Mouse (Mus musculus): ENCODE measurements around the gene Jazf1. TPM values are rescaled to one million over a fixed set of nuclear protein-coding genes. Genes with fewer than 3 reads are reported as not detected.

Jazf1 gene
- polyA plus RNA-seq, 1 experiment from 2014 or later, result 13.9 TPM

DNA sequence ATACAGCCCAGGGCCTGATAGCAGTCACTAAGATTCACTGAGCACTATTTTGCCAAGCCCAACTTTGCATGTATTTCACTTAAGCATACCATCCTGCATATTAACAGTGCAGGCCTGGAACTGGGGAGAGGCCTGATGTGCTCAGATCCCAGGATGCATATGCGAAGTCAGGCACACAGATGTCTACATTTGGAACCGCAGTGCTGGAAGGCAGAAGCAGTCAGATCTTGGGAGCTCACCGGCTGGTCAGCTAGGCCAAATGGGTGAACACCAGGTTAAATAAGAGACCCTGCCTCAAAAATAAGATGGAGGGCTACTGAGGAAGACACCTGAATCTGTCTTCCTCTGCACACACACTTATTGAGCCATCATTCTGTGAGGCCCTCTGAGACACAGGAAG, 113.6 kb downstream of the Jazf1 start:
- Histone ChIP-seq H3K27ac (peak overlapping the region; percentile 26; the same call in 1 of the 2 replicates), H3K9me3 (replicated peaks) (no peaks in the 10 kb centered on the region), H3K4me3 (no peak overlapping the region), H3K4me2 (no peak overlapping the region), H3K36me3 (no peaks in the 10 kb centered on the region), H3K9ac (no peak overlapping the region), H3K4me1 (replicated peaks) (peaks cover 30% of the 10 kb centered on the region), H3K27me3 (no peaks in the 10 kb centered on the region)
- no peak for ATAC-seq (replicated peaks; ENCODE audit: insufficient number of reproducible peaks, insufficient read depth, low FRiP score, low read depth)
- WGBS, result 87% methylated on average over 3 of the region's 3 CpGs

DNA sequence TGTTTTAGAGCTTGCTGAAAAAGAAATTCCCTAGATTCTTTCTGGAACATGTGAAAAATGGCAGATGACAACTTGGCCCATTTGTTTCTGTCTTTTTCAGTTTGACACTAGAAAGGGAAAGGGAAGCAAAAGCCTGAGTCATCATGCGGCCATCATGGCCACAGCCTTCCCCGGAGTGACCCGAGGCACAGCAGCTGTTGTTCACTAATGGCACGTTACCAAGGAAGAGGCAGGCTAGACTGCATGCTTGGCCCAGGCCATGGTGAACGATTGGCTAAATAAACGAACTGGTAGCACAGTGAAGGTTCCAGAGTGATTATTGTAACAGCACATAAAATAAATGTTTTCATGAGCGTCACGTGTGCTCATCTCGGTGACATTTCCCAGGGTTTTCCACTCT, 114.0 kb downstream of the Jazf1 start:
- no peak for ATAC-seq (replicated peaks; ENCODE audit: insufficient number of reproducible peaks, insufficient read depth, low FRiP score, low read depth)
- WGBS, result 64% methylated on average over 9 of the region's 9 CpGs
- H3K36me3 ChIP-seq, result no peaks in the 10 kb centered on the region
- no peak overlapping the region for H3K4me2 ChIP-seq
- no peak overlapping the region for H3K9ac ChIP-seq
- H3K9me3 ChIP-seq (replicated peaks), result no peaks in the 10 kb centered on the region
- no peak overlapping the region for H3K4me3 ChIP-seq
- H3K4me1 ChIP-seq (replicated peaks), result peaks cover 30% of the 10 kb centered on the region
- H3K27ac ChIP-seq, result no peak overlapping the region
- no peaks in the 10 kb centered on the region for H3K27me3 ChIP-seq

GRCm38 (mm10) chr6:52952526-52952900, 115.9 kb downstream of the Jazf1 start:
- ATAC-seq (replicated peaks; ENCODE audit: insufficient number of reproducible peaks, insufficient read depth, low FRiP score, low read depth), result no peak
- WGBS, result 69% methylated on average over 8 of the region's 8 CpGs
- H3K27me3 ChIP-seq, result no peaks in the 10 kb centered on the region
- H3K36me3 ChIP-seq, result no peaks in the 10 kb centered on the region
- peaks cover 34% of the 10 kb centered on the region for H3K4me1 ChIP-seq (replicated peaks)
- H3K27ac ChIP-seq, result no peak overlapping the region
- no peak overlapping the region for H3K4me2 ChIP-seq
- H3K9me3 ChIP-seq (replicated peaks), result no peaks in the 10 kb centered on the region
- no peak overlapping the region for H3K4me3 ChIP-seq
- no peak overlapping the region for H3K9ac ChIP-seq

DNA sequence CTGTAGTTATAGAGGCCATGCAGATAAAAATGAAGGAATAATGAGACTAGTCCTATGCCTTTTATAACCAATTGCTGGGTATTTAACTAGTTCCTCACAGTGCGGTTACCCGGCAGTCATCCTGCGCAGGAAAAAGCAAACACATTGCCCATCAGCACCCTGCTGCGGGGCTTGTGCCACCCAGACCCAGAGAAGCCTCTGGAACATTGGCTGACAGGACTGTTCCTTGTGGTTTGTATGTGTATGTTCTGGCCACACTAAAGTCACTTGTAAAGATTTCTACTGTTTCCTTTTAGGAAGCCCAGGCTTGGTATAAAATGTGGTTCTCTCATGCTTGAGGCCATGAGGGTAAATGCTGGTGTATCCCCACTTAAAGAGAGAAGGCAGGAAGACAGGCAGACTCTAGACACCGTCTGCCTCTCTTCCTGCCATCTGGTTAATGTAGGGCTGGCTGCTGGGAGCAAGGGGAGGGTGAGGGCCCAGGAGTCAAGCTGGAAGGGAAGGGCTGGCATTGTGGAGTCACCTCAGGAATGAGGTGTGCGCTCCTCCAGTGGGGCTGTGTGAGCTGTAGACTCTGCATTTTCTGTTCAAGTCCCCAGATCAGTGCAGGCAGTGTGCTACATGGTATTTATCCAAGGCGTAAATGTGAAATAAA, 116.4 kb downstream of the Jazf1 start:
- Histone ChIP-seq H3K4me3 (no peak overlapping the region), H3K27ac (no peak overlapping the region)
- no peak for ATAC-seq (replicated peaks; ENCODE audit: insufficient number of reproducible peaks, insufficient read depth, low FRiP score, low read depth)

DNA sequence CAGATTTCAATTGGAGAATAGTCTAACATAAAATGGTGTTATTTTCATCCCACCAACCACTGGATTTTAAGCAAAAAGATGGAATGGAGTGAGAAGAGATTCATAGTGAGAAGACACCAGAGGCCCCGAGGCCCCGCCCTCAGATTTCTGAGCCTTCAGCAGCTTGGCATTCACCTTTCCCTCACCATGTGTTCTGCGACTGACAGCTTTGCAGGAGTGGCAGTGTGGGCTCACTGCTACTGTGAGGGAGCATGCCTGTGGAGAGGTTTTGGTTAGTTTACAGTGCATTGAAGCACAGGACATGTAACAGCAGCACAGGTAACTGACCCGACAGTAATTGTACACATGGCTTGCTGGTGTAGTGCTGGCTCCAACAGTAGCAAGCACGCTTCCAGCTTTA, 118.1 kb downstream of the Jazf1 start:
- no peak overlapping the region for H3K4me2 ChIP-seq
- peaks cover 30% of the 10 kb centered on the region for H3K4me1 ChIP-seq (replicated peaks)
- no peaks in the 10 kb centered on the region for H3K9me3 ChIP-seq (replicated peaks)
- H3K27ac ChIP-seq, result no peak overlapping the region
- no peak overlapping the region for H3K9ac ChIP-seq
- no peaks in the 10 kb centered on the region for H3K36me3 ChIP-seq
- 59% methylated on average over 5 of the region's 5 CpGs for WGBS
- no peak for ATAC-seq (replicated peaks; ENCODE audit: insufficient number of reproducible peaks, insufficient read depth, low FRiP score, low read depth)
- no peak overlapping the region for H3K4me3 ChIP-seq
- H3K27me3 ChIP-seq, result no peaks in the 10 kb centered on the region

More for the DNA sequence above, 116.4 kb downstream of the Jazf1 start:
- Histone ChIP-seq H3K9ac (no peak overlapping the region), H3K9me3 (replicated peaks) (no peaks in the 10 kb centered on the region), H3K36me3 (no peaks in the 10 kb centered on the region), H3K27me3 (no peaks in the 10 kb centered on the region), H3K4me2 (no peak overlapping the region), H3K4me1 (replicated peaks) (peaks cover 30% of the 10 kb centered on the region)
- 70% methylated on average over 7 of the region's 7 CpGs for WGBS

- Histone ChIP-seq H3K9ac (no peak overlapping the region), H3K27ac (no peak overlapping the region), H3K4me3 (no peak overlapping the region), H3K4me1 (replicated peaks) (peaks cover 5% of the 10 kb centered on the region; the same call in 1 of the 2 replicates), H3K36me3 (no peaks in the 10 kb centered on the region), H3K9me3 (replicated peaks) (no peaks in the 10 kb centered on the region), H3K4me2 (no peak overlapping the region), H3K27me3 (no peaks in the 10 kb centered on the region)
- 37% methylated on average over 5 of the region's 5 CpGs for WGBS
- ATAC-seq (replicated peaks; ENCODE audit: insufficient number of reproducible peaks, insufficient read depth, low FRiP score, low read depth), result no peak
Measured at GRCm38 (mm10) chr6:52942534-52942933, 125.9 kb downstream of the Jazf1 start.

GRCm38 (mm10) chr6:52942101-52942500, 126.3 kb downstream of the Jazf1 start:
- H3K4me1 ChIP-seq (replicated peaks), result peaks cover 5% of the 10 kb centered on the region; the same call in 1 of the 2 replicates
- H3K36me3 ChIP-seq, result no peaks in the 10 kb centered on the region
- 73% methylated on average over 5 of the region's 5 CpGs for WGBS
- no peaks in the 10 kb centered on the region for H3K27me3 ChIP-seq
- H3K4me2 ChIP-seq, result no peak overlapping the region
- no peaks in the 10 kb centered on the region for H3K9me3 ChIP-seq (replicated peaks)
- no peak for ATAC-seq (replicated peaks; ENCODE audit: insufficient number of reproducible peaks, insufficient read depth, low FRiP score, low read depth)
- no peak overlapping the region for H3K9ac ChIP-seq
- H3K27ac ChIP-seq, result no peak overlapping the region
- H3K4me3 ChIP-seq, result no peak overlapping the region

GRCm38 (mm10) chr6:52937916-52938315, 130.5 kb downstream of the Jazf1 start:
- Histone ChIP-seq H3K4me2 (no peak overlapping the region), H3K9ac (no peak overlapping the region), H3K4me3 (no peak overlapping the region), H3K36me3 (no peaks in the 10 kb centered on the region), H3K27ac (peak overlapping the region; percentile 11; the same call in 1 of the 2 replicates), H3K4me1 (replicated peaks) (peaks cover 9% of the 10 kb centered on the region), H3K9me3 (replicated peaks) (no peaks in the 10 kb centered on the region), H3K27me3 (no peaks in the 10 kb centered on the region)
- ATAC-seq (replicated peaks; ENCODE audit: insufficient number of reproducible peaks, insufficient read depth, low FRiP score, low read depth), result no peak
- 62% methylated on average over 3 of the region's 3 CpGs for WGBS

GRCm38 (mm10) chr6:52936995-52937394, 131.4 kb downstream of the Jazf1 start:
- Histone ChIP-seq H3K9me3 (replicated peaks) (no peaks in the 10 kb centered on the region), H3K4me2 (no peak overlapping the region), H3K9ac (no peak overlapping the region), H3K4me1 (replicated peaks) (peaks cover 9% of the 10 kb centered on the region), H3K36me3 (no peaks in the 10 kb centered on the region), H3K27ac (0 out of 2 replicates have a peak overlapping the region, but pooled peaks have one; percentile 20), H3K4me3 (no peak overlapping the region), H3K27me3 (no peaks in the 10 kb centered on the region)
- ATAC-seq (replicated peaks; ENCODE audit: insufficient number of reproducible peaks, insufficient read depth, low FRiP score, low read depth), result no peak
- 29% methylated on average over 10 of the region's 10 CpGs for WGBS

- Histone ChIP-seq H3K27me3 (no peaks in the 10 kb centered on the region), H3K4me3 (no peak overlapping the region), H3K27ac (no peak overlapping the region), H3K9me3 (replicated peaks) (no peaks in the 10 kb centered on the region), H3K4me1 (replicated peaks) (peaks cover 9% of the 10 kb centered on the region), H3K36me3 (no peaks in the 10 kb centered on the region), H3K9ac (no peak overlapping the region), H3K4me2 (no peak overlapping the region)
- ATAC-seq (replicated peaks; ENCODE audit: insufficient number of reproducible peaks, insufficient read depth, low FRiP score, low read depth), result no peak
- 82% methylated on average over 6 of the region's 6 CpGs for WGBS
Measured at GRCm38 (mm10) chr6:52934021-52934420, 134.4 kb downstream of the Jazf1 start.

- Histone ChIP-seq H3K9me3 (replicated peaks) (no peaks in the 10 kb centered on the region), H3K27me3 (no peaks in the 10 kb centered on the region), H3K4me3 (no peak overlapping the region), H3K4me2 (no peak overlapping the region), H3K36me3 (no peaks in the 10 kb centered on the region), H3K4me1 (replicated peaks) (peaks cover 5% of the 10 kb centered on the region), H3K9ac (no peak overlapping the region), H3K27ac (no peak overlapping the region)
- no peak for ATAC-seq (replicated peaks; ENCODE audit: insufficient number of reproducible peaks, insufficient read depth, low FRiP score, low read depth)
- 65% methylated on average over 7 of the region's 7 CpGs for WGBS
Measured at GRCm38 (mm10) chr6:52932603-52933178, 135.7 kb downstream of the Jazf1 start.

DNA sequence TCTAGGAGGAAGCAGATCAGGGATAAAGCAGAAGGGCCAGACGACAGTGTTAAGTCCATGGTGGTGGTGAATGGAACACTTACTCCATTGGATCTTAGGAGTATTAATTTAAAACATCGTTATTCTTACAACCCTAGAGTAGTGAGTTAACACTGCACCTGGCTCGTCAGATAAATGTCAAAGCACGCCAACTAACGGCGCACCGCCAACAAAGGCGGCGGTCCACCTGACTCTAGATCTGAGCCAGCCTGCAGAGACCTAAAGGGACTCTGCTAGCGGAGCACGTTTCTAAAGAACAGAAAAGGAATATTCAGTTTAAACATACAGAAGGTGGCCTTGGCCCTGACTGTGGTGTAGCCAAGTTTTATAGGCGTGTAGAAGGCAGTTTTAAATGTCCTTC, 139.1 kb downstream of the Jazf1 start:
- Histone ChIP-seq H3K36me3 (no peaks in the 10 kb centered on the region), H3K4me3 (no peak overlapping the region), H3K4me2 (no peak overlapping the region), H3K4me1 (replicated peaks) (no peaks in the 10 kb centered on the region), H3K27ac (no peak overlapping the region), H3K27me3 (no peaks in the 10 kb centered on the region), H3K9me3 (replicated peaks) (no peaks in the 10 kb centered on the region), H3K9ac (no peak overlapping the region)
- ATAC-seq (replicated peaks; ENCODE audit: insufficient number of reproducible peaks, insufficient read depth, low FRiP score, low read depth), result no peak
- WGBS, result 85% methylated on average over 12 of the region's 12 CpGs

All from heart, embryonic 15.5 days (tissue).